Mouse (Mus musculus): ENCODE measurements around the gene Pknox2.
A peak's percentile ranks its signal among the peaks of the same experiment; 100 is the strongest.

The Pknox2 gene

GRCm38 (mm10) chr9:36942561-36942960 lies 204.6 kb downstream of the Pknox2 start:
- DNase-seq (ENCODE audit: low spot score in 2 of 2), result no peak

- DNase-seq (ENCODE audit: low spot score in 2 of 2), result no peak
These were observed 205.1 kb downstream of the Pknox2 start for GRCm38 (mm10) chr9:36942131-36942530.

- DNase-seq (ENCODE audit: low spot score in 2 of 2), result no peak
These were observed 205.6 kb downstream of the Pknox2 start for GRCm38 (mm10) chr9:36941565-36941964.

GRCm38 (mm10) chr9:36938601-36939078 lies 208.6 kb downstream of the Pknox2 start:
- no peak for DNase-seq (ENCODE audit: low spot score in 2 of 2)

GRCm38 (mm10) chr9:36933813-36934493 lies 213.3 kb downstream of the Pknox2 start:
- no peak for DNase-seq (ENCODE audit: low spot score in 2 of 2)

GRCm38 (mm10) chr9:36932950-36933812 lies 214.0 kb downstream of the Pknox2 start:
- DNase-seq (ENCODE audit: low spot score in 2 of 2), result no peak

GRCm38 (mm10) chr9:36931657-36932056 lies 215.6 kb downstream of the Pknox2 start:
- DNase-seq (ENCODE audit: low spot score in 2 of 2), result no peak

GRCm38 (mm10) chr9:36923753-36924152 lies 223.5 kb downstream of the Pknox2 start:
- no peak for DNase-seq (ENCODE audit: low spot score in 2 of 2)

GRCm38 (mm10) chr9:36921718-36922415 lies 225.3 kb downstream of the Pknox2 start:
- no peak for DNase-seq (ENCODE audit: low spot score in 2 of 2)

GRCm38 (mm10) chr9:36919472-36919871 lies 227.7 kb downstream of the Pknox2 start:
- no peak for DNase-seq (ENCODE audit: low spot score in 2 of 2)

GRCm38 (mm10) chr9:36918582-36918981 lies 228.6 kb downstream of the Pknox2 start:
- no peak for DNase-seq (ENCODE audit: low spot score in 2 of 2)

- DNase-seq (ENCODE audit: low spot score in 2 of 2), result no peak
These were observed 230.3 kb downstream of the Pknox2 start for GRCm38 (mm10) chr9:36916915-36917314.

GRCm38 (mm10) chr9:36916362-36916761 lies 230.8 kb downstream of the Pknox2 start:
- peak in 1 of 2 experiments; percentile 27 for DNase-seq (ENCODE audit: low spot score in 2 of 2)

GRCm38 (mm10) chr9:36905452-36905851 lies 241.8 kb downstream of the Pknox2 start:
- no peak for DNase-seq (ENCODE audit: low spot score in 2 of 2)

- no peak for DNase-seq (ENCODE audit: low spot score in 2 of 2)
These were observed 246.7 kb downstream of the Pknox2 start for GRCm38 (mm10) chr9:36900464-36900863.

GRCm38 (mm10) chr9:36898560-36898959 lies 248.6 kb downstream of the Pknox2 start:
- DNase-seq (ENCODE audit: low spot score in 2 of 2), result no peak

GRCm38 (mm10) chr9:36895009-36895693 lies 252.1 kb downstream of the Pknox2 start:
- DNase-seq (ENCODE audit: low spot score in 2 of 2), result no peak

- DNase-seq (ENCODE audit: low spot score in 2 of 2), result no peak
These were observed 253.0 kb downstream of the Pknox2 start for GRCm38 (mm10) chr9:36894242-36894641.

- no peak for DNase-seq (ENCODE audit: low spot score in 2 of 2)
These were observed 253.7 kb downstream of the Pknox2 start for GRCm38 (mm10) chr9:36893413-36893990.

- DNase-seq (ENCODE audit: low spot score in 2 of 2), result peak in 1 of 2 experiments; percentile 8
These were observed 256.7 kb downstream of the Pknox2 start for GRCm38 (mm10) chr9:36890552-36890951.

- no peak for DNase-seq (ENCODE audit: low spot score in 2 of 2)
These were observed 262.0 kb downstream of the Pknox2 start for GRCm38 (mm10) chr9:36885237-36885636.
